ENCODE assay signal across 13 mouse cellular contexts in genomic region chr8:110645340-110645739, GRCm38 (mm10). TPM values are rescaled to one million over a fixed set of nuclear protein-coding genes. Genes with fewer than 3 reads are reported as not detected.
DNase-seq lines count a peak whose midpoint lies in the region; ATAC-seq lines count a peak whose summit lies in the region.
"Had no signal": no experiment of that assay in that cellular context is flagged by ENCODE, and none has a peak within 500 bp of the region (broad histone marks: within the 10 kb centered on the region; RNA-seq: fewer than 3 reads in every experiment).

No protein-coding gene starts in this region.

- no peak for ATAC-seq in kidney, embryonic 16.5 days (ENCODE audit: low FRiP score, low TSS enrichment)
- ATAC-seq: CD4-positive, CD25-positive, alpha-beta regulatory T cell, adult 4 months had no signal

- H3K4me2 ChIP-seq in kidney, embryonic 16.5 days (replicated peaks; ENCODE audit: low read depth, low read length) = no peak overlapping the region
- H3K4me2 ChIP-seq: embryonic facial prominence, embryonic 12.5 days; forebrain, embryonic 15.5 days; heart, embryonic 13.5 days; hindbrain, embryonic 15.5 days had no signal

- no peaks in the 10 kb centered on the region for H3K27me3 ChIP-seq in kidney, embryonic 16.5 days (ENCODE audit: insufficient read depth, low read length)
- H3K27me3 ChIP-seq: embryonic facial prominence, embryonic 12.5 days; forebrain, embryonic 15.5 days; heart, embryonic 13.5 days; hindbrain, embryonic 15.5 days had no signal

- peak; percentile 55 to 84 for DNase-seq in adrenal gland, adult (ENCODE audit: inconsistent age in 2 of 2, low spot score in 1 of 2)
- DNase-seq in adrenal gland, postnatal 4 days (ENCODE audit: low spot score in 2 of 2) = no peak
- peak; percentile 55 for DNase-seq in kidney, adult 11 months
- peak; percentile 76 for DNase-seq in kidney, adult 9 months
- no peak for DNase-seq in kidney, postnatal 14 days
- DNase-seq in embryo, embryonic 10.5 days (ENCODE audit: low spot score) = no peak

- H3K4me1 ChIP-seq in kidney, embryonic 16.5 days (ENCODE audit: insufficient read depth, low read length) = no peaks in the 10 kb centered on the region
- H3K4me1 ChIP-seq: embryonic facial prominence, embryonic 12.5 days; forebrain, embryonic 15.5 days; hindbrain, embryonic 15.5 days had no signal

- 90% methylated on average over 3 of the region's 3 CpGs for WGBS in kidney, embryonic 16.5 days

- no peak overlapping the region for H3K27ac ChIP-seq in kidney, embryonic 16.5 days (ENCODE audit: low read length)
- H3K27ac ChIP-seq: embryonic facial prominence, embryonic 12.5 days; forebrain, embryonic 15.5 days; heart, embryonic 13.5 days; hindbrain, embryonic 15.5 days had no signal

- H3K9ac ChIP-seq in kidney, embryonic 16.5 days (replicated peaks; ENCODE audit: low read length) = no peak overlapping the region
- H3K9ac ChIP-seq: embryonic facial prominence, embryonic 12.5 days; forebrain, embryonic 15.5 days; heart, embryonic 13.5 days; hindbrain, embryonic 15.5 days had no signal

- peaks cover 18% of the 10 kb centered on the region for H3K36me3 ChIP-seq in kidney, embryonic 16.5 days (ENCODE audit: insufficient read depth, low read length)

- H3K4me3 ChIP-seq in kidney, embryonic 16.5 days (ENCODE audit: low read length) = no peak overlapping the region
- H3K4me3 ChIP-seq: embryonic facial prominence, embryonic 12.5 days; forebrain, embryonic 15.5 days; heart, embryonic 13.5 days; hindbrain, embryonic 15.5 days had no signal

- no peaks in the 10 kb centered on the region for H3K9me3 ChIP-seq in kidney, embryonic 16.5 days (ENCODE audit: low read length)
- H3K9me3 ChIP-seq: embryonic facial prominence, embryonic 12.5 days; forebrain, embryonic 15.5 days; G1E; heart, embryonic 13.5 days; hindbrain, embryonic 15.5 days had no signal

RNA-seq across cellular contexts. Expression of gene Vac14, which starts 27.0 kb away (rescaled TPM):
- total RNA-seq in adrenal gland, postnatal 4 days (2021) = 10 to 100 TPM; 29.9 to 30.0 TPM
- 21.6 and 21.7 TPM in 2 replicates for polyA plus RNA-seq in kidney, embryonic 16.5 days (2015; fragmentation: Nextera tagmentation; extraction: Ambion mirVana)

Comparison
In these comparisons a context has a peak if more than half of its experiments do, and no peak if none do; other contexts are left out.
1. DNase-seq: peak in adrenal gland, adult (2 of 2), kidney, adult 11 months (single experiment) and kidney, adult 9 months (single experiment); none in adrenal gland, postnatal 4 days (0 of 2), kidney, postnatal 14 days (single experiment) and embryo, embryonic 10.5 days (single experiment).